Mouse (Mus musculus) kidney, postnatal 10 days (tissue): ENCODE measurements around the gene Specc1.

Experiments used
- DNase-seq: peaks from one replicate; pipeline ENCODE4 v3.0.0; 2021; ENCODE audit warnings: mixed read lengths

Specc1 gene

GRCm38 (mm10) chr11:62192050-62192449 lies 235.5 kb downstream of the Specc1 start:
- no peak for DNase-seq

DNA sequence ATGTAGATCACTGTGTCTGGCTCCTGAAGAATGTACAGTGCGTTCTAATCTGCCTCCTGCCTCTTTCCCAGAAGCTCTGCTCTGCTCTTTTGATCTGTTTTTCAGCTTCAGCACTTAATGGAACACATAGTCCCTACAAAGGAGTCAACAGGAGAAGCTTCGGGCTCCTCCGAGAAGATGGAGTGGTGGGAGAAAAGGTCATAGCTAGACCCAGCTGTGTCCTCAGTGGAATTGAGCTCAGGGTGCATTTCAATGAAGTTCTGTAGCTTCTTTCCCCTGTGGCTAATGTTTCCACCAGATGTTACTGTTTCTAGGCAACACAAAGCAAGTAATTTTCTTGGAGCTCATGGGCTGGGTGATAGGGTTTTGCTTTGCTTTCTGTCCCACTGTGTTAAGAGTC lies 236.6 kb downstream of the Specc1 start:
- DNase-seq, result no peak

- no peak for DNase-seq
Observed at GRCm38 (mm10) chr11:62194217-62194616, 237.7 kb downstream of the Specc1 start.

GRCm38 (mm10) chr11:62200901-62201512 lies 244.4 kb downstream of the Specc1 start:
- DNase-seq, result no peak

DNA sequence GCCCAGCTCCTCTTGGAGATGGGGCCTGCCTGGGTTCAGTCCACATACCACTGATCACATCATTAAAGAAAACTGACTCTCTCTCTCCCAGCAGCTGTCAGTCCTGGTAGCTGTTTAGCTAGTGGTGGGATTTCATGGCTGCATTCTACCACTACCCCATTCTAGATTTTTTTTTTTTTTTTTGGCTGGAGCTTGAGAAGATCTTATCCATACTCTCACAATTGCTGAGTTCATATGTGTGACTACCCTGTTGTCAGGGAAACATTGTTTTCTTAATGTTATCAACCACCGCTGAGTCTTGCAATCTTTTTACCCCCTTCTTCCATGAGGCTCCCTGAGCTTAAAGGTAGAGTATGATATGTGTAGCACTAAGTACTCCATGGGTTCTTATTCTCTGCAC lies 246.1 kb downstream of the Specc1 start:
- DNase-seq, result no peak

- DNase-seq, result no peak
Observed at GRCm38 (mm10) chr11:62209111-62209510, 252.5 kb downstream of the Specc1 start.

GRCm38 (mm10) chr11:62209891-62210290 lies 253.3 kb downstream of the Specc1 start:
- DNase-seq, result peak; percentile 30

DNA sequence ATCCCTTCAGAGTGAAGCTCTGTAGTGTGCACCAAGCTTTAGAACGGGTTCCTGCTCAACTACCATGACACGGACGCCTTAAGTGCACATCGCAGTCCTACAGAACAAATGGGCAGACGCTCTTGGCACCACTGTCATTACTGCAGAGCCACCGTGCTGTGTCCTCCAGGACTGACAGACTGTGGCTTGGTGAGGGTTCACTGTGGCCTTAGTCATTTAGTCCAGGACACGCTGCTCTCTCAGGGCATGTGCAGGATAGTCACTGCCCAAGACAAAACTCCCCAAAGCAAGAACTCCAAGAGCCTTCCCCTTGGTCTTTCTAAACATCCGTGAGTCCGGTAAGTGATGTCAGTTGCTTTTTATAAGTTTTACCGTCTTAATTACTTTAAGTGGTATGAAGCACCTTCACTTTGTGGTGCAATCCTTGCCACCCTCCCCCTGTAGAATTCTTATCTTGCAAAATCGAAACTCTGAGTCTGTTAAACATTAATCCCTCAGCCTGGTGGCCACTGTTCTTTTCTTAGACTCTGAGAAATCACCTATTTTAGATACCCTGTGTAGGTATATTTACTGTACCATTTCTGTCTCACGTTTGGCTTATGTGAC lies 256.9 kb downstream of the Specc1 start:
- DNase-seq, result no peak

- no peak for DNase-seq
Observed at GRCm38 (mm10) chr11:62215107-62215506, 258.5 kb downstream of the Specc1 start.

DNA sequence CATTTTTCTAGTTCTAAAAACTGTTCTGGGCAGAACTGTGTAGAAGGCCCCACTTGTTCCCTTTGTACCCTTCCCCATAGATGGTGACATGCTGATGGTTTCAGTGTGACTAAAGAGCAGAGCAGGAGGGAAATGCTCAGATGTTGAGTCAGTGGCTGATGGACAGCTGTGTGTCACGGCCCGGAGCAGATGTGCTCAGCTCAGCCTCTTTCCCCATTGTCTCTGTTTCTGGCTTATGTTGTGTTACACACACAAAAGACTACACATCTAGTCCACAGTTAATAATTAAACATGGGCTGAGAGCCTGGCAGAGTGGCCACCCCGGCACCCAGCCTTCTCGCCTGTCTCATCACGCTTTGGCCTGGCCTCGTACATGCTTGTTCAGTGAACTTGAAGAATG lies 261.2 kb downstream of the Specc1 start:
- no peak for DNase-seq

GRCm38 (mm10) chr11:62220756-62221510 lies 264.4 kb downstream of the Specc1 start:
- DNase-seq, result peak; percentile 53

- no peak for DNase-seq
Observed at GRCm38 (mm10) chr11:62223416-62223815, 266.9 kb downstream of the Specc1 start.

- DNase-seq, result no peak
Observed at GRCm38 (mm10) chr11:62223962-62224361, 267.4 kb downstream of the Specc1 start.

DNA sequence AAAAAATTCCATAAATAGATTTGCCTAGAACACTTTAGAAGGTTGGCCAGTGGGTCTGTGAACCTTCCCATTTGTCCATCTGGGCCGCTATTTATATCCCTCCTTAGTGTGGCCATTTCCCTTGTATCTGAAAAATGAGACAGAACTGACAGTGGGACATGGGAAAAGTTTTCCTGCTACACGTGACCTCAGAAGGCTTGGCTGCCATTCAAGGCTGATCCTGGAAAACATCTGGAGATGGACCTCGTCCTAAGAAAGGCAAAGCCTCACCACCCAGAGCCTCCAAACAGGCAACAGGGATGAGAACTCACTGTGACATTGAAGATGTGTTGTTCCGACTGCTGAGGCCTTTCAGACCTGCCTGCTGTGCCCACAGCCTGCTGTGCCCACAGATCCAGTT lies 268.2 kb downstream of the Specc1 start:
- DNase-seq, result peak; percentile 54

DNA sequence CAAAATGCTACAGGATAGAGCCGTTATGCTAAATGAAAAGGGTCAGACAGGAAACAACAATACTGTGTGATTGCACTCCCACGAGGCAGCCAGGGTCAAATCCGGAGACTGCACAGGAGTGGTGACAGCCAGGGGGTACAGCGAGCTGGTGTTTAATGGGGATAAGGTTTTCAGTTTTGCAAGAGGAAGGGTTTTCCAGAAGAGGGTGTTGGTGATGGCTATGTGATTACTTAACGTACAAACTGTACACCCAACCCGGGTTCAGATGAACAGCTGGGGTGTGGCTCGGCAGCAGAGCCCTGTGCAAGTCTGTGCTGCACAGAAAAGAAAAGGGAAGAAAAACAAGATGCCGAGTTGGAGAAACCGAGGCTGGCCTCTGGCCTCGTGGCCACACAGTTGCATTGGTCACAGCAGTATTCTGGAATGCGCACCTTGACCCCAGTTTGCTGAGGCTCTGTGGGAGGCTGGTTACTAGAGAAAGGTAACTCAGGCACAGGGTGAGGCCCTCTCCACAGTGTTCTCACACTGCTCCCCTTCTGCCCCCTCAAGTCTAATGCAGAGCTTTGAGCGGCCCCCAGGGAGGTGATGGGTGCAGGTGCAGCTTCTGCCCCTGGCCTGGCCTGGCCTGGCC lies 284.2 kb downstream of the Specc1 start:
- DNase-seq, result no peak

- DNase-seq, result no peak
Observed at GRCm38 (mm10) chr11:62243871-62244270, 287.3 kb downstream of the Specc1 start.

DNA sequence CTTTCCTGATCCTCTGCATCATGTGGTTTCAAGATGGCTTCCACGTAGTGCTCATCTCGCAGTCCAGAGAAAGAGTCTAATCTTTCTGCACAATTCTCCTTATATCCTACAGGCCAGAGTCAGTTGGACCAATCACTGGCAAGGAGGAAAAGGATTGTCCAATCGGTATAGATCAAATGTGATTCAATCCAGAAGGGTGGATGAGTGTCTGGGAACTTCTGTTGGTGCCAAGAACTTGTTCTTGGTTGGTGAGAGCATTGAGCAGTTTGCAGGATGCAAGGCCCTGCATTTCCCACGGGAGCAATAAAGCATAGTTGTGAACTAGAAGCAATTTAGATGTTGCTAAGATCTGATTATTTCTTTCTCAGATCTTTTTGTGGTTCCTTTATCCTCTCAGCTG lies 287.9 kb downstream of the Specc1 start:
- no peak for DNase-seq

- DNase-seq, result no peak
Observed at GRCm38 (mm10) chr11:62247759-62248400, 291.3 kb downstream of the Specc1 start.

- peak; percentile 91 for DNase-seq
Observed at GRCm38 (mm10) chr11:62248401-62249244, 292.1 kb downstream of the Specc1 start, which contains the start of gene Adora2b. TSS of gene Adora2b (plus strand) at chr11:62248984.

DNA sequence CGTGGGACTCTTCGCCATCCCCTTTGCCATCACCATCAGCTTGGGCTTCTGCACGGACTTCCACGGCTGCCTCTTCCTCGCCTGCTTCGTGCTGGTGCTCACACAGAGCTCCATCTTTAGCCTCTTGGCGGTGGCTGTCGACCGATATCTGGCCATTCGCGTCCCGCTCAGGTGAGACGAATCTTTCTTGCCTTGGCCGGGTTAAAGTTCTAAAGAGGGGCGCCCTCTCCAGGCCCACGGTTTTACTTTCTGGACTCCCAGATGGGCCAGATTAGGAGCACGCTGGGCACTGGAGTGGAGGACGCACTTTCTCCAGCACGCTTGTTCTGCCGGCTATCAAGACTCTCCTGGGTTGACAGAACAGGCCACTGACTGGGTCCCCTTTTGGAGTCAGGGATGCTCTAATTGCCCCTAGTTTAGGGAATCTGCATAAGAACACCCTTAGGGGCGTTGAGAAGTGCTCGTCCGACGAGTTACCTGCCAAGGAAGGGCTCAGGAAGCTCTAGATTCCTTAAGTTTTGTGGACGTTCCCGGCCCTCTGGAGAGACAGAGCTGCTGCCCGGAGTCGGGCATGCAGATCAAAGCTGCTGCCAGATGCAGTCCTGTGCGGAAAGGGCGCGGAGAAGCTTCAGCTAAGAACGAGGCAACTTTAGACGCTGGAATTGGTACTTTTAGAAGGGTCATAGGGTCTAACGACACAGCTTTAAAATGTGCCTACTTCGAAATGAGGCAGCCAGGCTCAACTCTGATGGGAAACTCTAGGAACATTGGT lies 292.9 kb downstream of the Specc1 start:
- peak; percentile 72 for DNase-seq

GRCm38 (mm10) chr11:62251047-62251446 lies 294.5 kb downstream of the Specc1 start:
- peak; percentile 44 for DNase-seq
